Mouse (Mus musculus) heart, embryonic 11.5 days (tissue): ENCODE measurements around the gene Adam23. TPM values are rescaled to one million over a fixed set of nuclear protein-coding genes. Genes with fewer than 3 reads are reported as not detected.
A peak's percentile ranks its signal among the peaks of the same experiment; 100 is the strongest.

ENCODE experiments used
- ATAC-seq: fragments of 200-750 bp; cut with Nextera tagmentation; replicated peaks from 2 replicates; pipeline ENCODE4 v1.8.0; 2017; ENCODE audit warnings: moderate library complexity; ENCODE audit not compliant: insufficient number of reproducible peaks, low FRiP score, low TSS enrichment
- H3K27ac ChIP-seq: fragments of 300-500 bp; sonication (generic); 2 replicates; pipeline ENCODE4 v1.5.1; 2014; ENCODE audit warnings: mild to moderate bottlenecking, low read depth, low read length
- H3K27me3 ChIP-seq: fragments of 300-500 bp; sonication (generic); 2 replicates; pipeline ENCODE4 v1.6.1; 2014; ENCODE audit warnings: mild to moderate bottlenecking, low read length, mixed read lengths; ENCODE audit not compliant: control insufficient read depth, insufficient read depth
- H3K36me3 ChIP-seq: fragments of 300-500 bp; sonication (generic); 2 replicates; pipeline ENCODE4 v1.6.1; 2014; ENCODE audit warnings: mild to moderate bottlenecking, low read length, moderate library complexity, mixed read lengths; ENCODE audit not compliant: control insufficient read depth, insufficient read depth
- H3K4me1 ChIP-seq: fragments of 300-500 bp; sonication (generic); 2 replicates; pipeline ENCODE4 v1.6.1; 2014; ENCODE audit warnings: low read length; ENCODE audit not compliant: control insufficient read depth, insufficient read depth
- H3K4me2 ChIP-seq: fragments of 300-500 bp; sonication (generic); 2 replicates; pipeline ENCODE4 v1.6.1; 2014; ENCODE audit warnings: mild to moderate bottlenecking, moderate library complexity
- H3K4me3 ChIP-seq: fragments of 300-500 bp; sonication (generic); 2 replicates; pipeline ENCODE4 v1.5.1; 2014; ENCODE audit warnings: low read depth, low read length
- H3K9ac ChIP-seq: fragments of 300-500 bp; sonication (generic); 2 replicates; pipeline ENCODE4 v1.6.1; 2014; ENCODE audit warnings: mild to moderate bottlenecking, low read depth, low read length, moderate library complexity
- H3K9me3 ChIP-seq: fragments of 300-500 bp; sonication (generic); replicated peaks from 2 replicates; pipeline ENCODE4 v1.6.1; 2016; ENCODE audit warnings: low read length; ENCODE audit not compliant: control insufficient read depth
- WGBS: fragments of 180-500 bp; shearing (Covaris S2); extraction: QIAGEN DNeasy Blood & Tissue Kit; methylation state at CpG from one replicate; pipeline ENCODE4 v1.1.7; 2014; ENCODE audit not compliant: insufficient replicate concordance; 5-methylcytosine and 5-hydroxymethylcytosine counted together
- polyA plus RNA-seq: library from polyadenylated mRNA; unstranded; fragments of >200 nt; fragmentation: Nextera tagmentation; extraction: Ambion mirVana; gene quantifications from 2 replicates; pipeline ENCODE4 v1.2.1, GENCODE M21; 2014

Adam23 gene
- polyA plus RNA-seq: 2.2 and 3.0 TPM in 2 replicates

- Histone ChIP-seq H3K9ac (peak within 1 kb of the TSS; percentile 63), H3K4me3 (peak within 1 kb of the TSS; percentile 67), H3K27me3 (peaks cover 45% of the 10 kb centered on the region), H3K27ac (no peak within 1 kb of the TSS), H3K9me3 (no peaks in the 10 kb centered on the region), H3K4me1 (no peaks in the 10 kb centered on the region), H3K36me3 (no peaks in the 10 kb centered on the region), H3K4me2 (peak within 1 kb of the TSS; percentile 86)
- no peak; the same call in 1 of the 2 replicates for ATAC-seq
- 2% methylated on average over 41 of the region's 41 CpGs for WGBS
Measured at GRCm38 (mm10) chr1:63445656-63446046, at the start of gene Adam23. Adam23 (plus strand) TSS chr1:63445891.

GRCm38 (mm10) chr1:63401130-63401529 lies 44.6 kb upstream of the Adam23 start:
- no peak overlapping the region for H3K4me3 ChIP-seq
- H3K9ac ChIP-seq: no peak overlapping the region
- 63% methylated on average over 5 of the region's 5 CpGs for WGBS
- no peak overlapping the region for H3K27ac ChIP-seq
- H3K4me2 ChIP-seq: no peak overlapping the region
- no peaks in the 10 kb centered on the region for H3K27me3 ChIP-seq
- no peaks in the 10 kb centered on the region for H3K4me1 ChIP-seq
- no peaks in the 10 kb centered on the region for H3K9me3 ChIP-seq
- H3K36me3 ChIP-seq: no peaks in the 10 kb centered on the region
- no peak for ATAC-seq

- Histone ChIP-seq H3K9me3 (no peaks in the 10 kb centered on the region), H3K27me3 (no peaks in the 10 kb centered on the region), H3K9ac (no peak overlapping the region), H3K27ac (no peak overlapping the region), H3K4me1 (no peaks in the 10 kb centered on the region), H3K36me3 (no peaks in the 10 kb centered on the region), H3K4me2 (no peak overlapping the region), H3K4me3 (no peak overlapping the region)
- 43% methylated on average over 4 of the region's 4 CpGs for WGBS
- no peak for ATAC-seq
Measured at GRCm38 (mm10) chr1:63403601-63404000, 42.1 kb upstream of the Adam23 start.

GRCm38 (mm10) chr1:63408344-63408743 lies 37.3 kb upstream of the Adam23 start:
- no peak overlapping the region for H3K27ac ChIP-seq
- no peaks in the 10 kb centered on the region for H3K9me3 ChIP-seq
- H3K4me1 ChIP-seq: no peaks in the 10 kb centered on the region
- no peak overlapping the region for H3K4me2 ChIP-seq
- no peaks in the 10 kb centered on the region for H3K36me3 ChIP-seq
- no peak for ATAC-seq
- no peak overlapping the region for H3K9ac ChIP-seq
- no peak overlapping the region for H3K4me3 ChIP-seq
- 77% methylated on average over 6 of the region's 6 CpGs for whole genome bisulfite sequencing
- H3K27me3 ChIP-seq: no peaks in the 10 kb centered on the region

GRCm38 (mm10) chr1:63418491-63418890 lies 27.2 kb upstream of the Adam23 start:
- Histone ChIP-seq H3K4me3 (no peak overlapping the region), H3K4me1 (no peaks in the 10 kb centered on the region), H3K27me3 (no peaks in the 10 kb centered on the region), H3K36me3 (no peaks in the 10 kb centered on the region), H3K27ac (no peak overlapping the region), H3K4me2 (no peak overlapping the region), H3K9ac (no peak overlapping the region), H3K9me3 (no peaks in the 10 kb centered on the region)
- 67% methylated on average over 8 of the region's 8 CpGs for WGBS
- no peak for ATAC-seq

- no peak for ATAC-seq
- Histone ChIP-seq H3K9ac (no peak overlapping the region), H3K4me3 (no peak overlapping the region), H3K27me3 (no peaks in the 10 kb centered on the region), H3K36me3 (no peaks in the 10 kb centered on the region), H3K27ac (no peak overlapping the region), H3K9me3 (no peaks in the 10 kb centered on the region), H3K4me2 (no peak overlapping the region), H3K4me1 (no peaks in the 10 kb centered on the region)
- 63% methylated on average over 6 of the region's 6 CpGs for WGBS
Measured at GRCm38 (mm10) chr1:63430668-63431067, 15.0 kb upstream of the Adam23 start.

GRCm38 (mm10) chr1:63431166-63431565 lies 14.5 kb upstream of the Adam23 start:
- no peak overlapping the region for H3K4me2 ChIP-seq
- no peak overlapping the region for H3K4me3 ChIP-seq
- no peaks in the 10 kb centered on the region for H3K4me1 ChIP-seq
- ATAC-seq: no peak
- H3K27me3 ChIP-seq: no peaks in the 10 kb centered on the region
- H3K9me3 ChIP-seq: no peaks in the 10 kb centered on the region
- WGBS: 85% methylated on average over 8 of the region's 8 CpGs
- no peak overlapping the region for H3K27ac ChIP-seq
- no peak overlapping the region for H3K9ac ChIP-seq
- no peaks in the 10 kb centered on the region for H3K36me3 ChIP-seq

- no peak overlapping the region for H3K4me3 ChIP-seq
- H3K27ac ChIP-seq: no peak overlapping the region
- no peaks in the 10 kb centered on the region for H3K27me3 ChIP-seq
- no peak overlapping the region for H3K4me2 ChIP-seq
- 51% methylated on average over 3 of the region's 3 CpGs for WGBS
- no peak overlapping the region for H3K9ac ChIP-seq
- H3K36me3 ChIP-seq: no peaks in the 10 kb centered on the region
- no peaks in the 10 kb centered on the region for H3K9me3 ChIP-seq
- H3K4me1 ChIP-seq: no peaks in the 10 kb centered on the region
- no peak for ATAC-seq
Measured at GRCm38 (mm10) chr1:63431842-63432241, 13.8 kb upstream of the Adam23 start.

- H3K9me3 ChIP-seq: no peaks in the 10 kb centered on the region
- H3K27me3 ChIP-seq: no peaks in the 10 kb centered on the region
- H3K36me3 ChIP-seq: no peaks in the 10 kb centered on the region
- no peak overlapping the region for H3K4me2 ChIP-seq
- no peak overlapping the region for H3K9ac ChIP-seq
- H3K27ac ChIP-seq: no peak overlapping the region
- no peak overlapping the region for H3K4me3 ChIP-seq
- ATAC-seq: no peak
- H3K4me1 ChIP-seq: no peaks in the 10 kb centered on the region
- WGBS: 43% methylated on average over 7 of the region's 7 CpGs
Measured at GRCm38 (mm10) chr1:63434052-63434451, 11.6 kb upstream of the Adam23 start.
